Mouse (Mus musculus) CH12F3 (cell line): ENCODE results near the gene Gm6993.

Source experiments
- in situ Hi-C: fragments of 300-500 bp; cut with MboI; formaldehyde crosslinking; loops from 2 replicates; pipeline ENCODE4 v1.14.3; 2020; ENCODE audit warnings: low sequenced_read_pairs

The Gm6993 gene

DNA sequence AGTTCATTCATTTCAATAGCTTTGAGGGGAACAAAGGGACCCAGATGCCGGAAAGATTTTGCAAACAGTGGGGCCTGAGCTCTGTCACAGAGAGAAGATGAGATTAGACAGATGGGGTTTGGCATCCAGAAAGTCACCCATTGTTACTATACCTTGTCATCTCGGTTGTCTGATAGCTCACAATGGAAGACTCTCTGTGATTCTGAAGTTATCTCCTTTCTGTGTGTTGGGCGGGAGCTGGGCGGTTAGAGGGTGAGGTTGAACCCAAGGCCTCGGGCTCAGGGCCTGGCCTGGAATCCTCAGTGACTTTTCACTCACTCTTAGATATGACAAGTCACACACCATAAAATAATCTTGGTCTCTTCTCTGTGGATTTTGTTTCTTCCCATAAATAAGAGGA is 30.2 kb downstream of the Gm6993 start:
- in situ Hi-C loops, result no loop called here

DNA sequence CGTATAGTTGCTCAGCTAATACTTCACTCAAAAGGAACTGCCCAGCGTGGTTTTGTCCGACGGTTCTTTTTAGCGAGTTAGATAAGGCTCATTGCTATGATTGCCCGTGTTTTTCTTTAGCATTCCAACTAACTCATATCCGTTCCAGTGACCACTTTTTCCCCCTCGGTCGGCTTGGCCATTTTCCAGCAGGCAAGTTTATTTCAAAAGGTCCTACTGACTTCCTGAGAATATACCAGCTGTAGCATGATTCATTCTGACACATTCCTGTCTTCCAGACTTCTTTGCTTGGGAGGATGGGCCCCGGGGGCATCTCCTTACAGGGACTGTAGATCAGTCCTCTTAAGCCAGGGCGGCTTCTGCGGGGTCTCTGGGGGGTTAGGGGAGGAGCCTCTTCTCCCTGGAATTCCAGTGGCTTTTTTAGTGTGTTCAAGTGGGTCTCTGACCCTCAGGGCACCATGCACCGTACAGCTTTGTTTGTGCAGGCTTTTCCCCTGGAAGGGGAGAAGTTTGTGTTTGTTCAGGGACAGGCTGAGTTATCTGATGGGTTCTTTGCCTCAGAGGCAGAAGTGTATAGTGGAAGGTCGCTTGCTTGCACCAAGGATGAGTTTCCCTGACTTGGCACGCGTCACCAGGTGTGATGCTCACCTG is 30.9 kb downstream of the Gm6993 start:
- in situ Hi-C loops, result no loop called here

DNA sequence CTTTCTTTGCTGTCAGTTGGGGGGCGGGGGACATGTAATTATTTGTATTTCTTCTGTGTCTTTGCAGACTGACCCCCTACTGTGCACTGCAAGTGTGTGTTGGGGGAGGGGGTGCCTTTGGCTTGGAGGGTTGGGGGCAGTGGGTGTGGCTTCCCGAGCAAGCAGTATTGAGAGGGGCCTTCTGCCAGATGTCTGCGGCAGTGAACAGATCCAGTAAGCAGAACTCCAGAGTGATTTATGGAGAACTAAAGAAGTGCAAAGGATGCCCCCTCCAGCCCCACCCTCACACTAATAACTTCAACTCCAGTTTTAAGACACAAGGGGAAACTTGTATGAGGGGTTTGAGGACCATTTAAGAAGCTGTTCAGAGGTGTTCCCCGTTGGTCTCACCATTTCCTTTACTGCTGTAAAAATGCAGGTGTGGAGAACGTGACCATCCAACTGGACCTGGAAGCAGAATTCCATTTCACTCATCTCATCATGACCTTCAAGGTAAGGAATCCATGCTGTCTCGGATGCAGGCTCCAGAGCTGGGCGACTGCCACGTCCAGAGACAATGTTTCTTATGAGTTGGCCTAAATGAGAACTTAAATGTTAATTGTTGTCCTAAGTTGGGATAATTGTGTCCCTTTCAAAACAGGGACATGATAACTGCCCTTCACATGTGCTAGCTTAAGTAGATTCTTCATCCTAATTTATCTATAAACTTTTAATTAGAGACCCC is 31.6 kb downstream of the Gm6993 start:
- in situ Hi-C loops, result no loop called here

DNA sequence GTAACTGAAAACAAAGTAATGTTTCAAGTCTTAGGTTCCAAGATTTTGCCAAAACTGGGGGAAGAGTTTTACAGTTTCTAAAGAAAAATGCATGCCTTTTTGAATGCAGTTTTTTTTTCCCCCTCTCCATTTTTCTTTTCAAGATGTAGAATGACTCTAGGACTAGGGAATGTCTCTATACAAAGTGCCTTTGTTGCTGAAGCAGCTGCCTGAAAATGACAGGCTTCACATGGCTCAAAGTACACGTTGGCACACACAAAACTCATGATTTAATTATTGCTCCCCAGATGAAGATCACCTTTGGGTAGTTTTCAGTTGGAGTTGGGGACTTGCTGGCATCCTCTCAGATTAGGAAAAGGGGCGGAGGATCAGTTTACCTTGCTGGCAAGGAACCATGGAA is 32.3 kb downstream of the Gm6993 start:
- in situ Hi-C loops, result no loop called here

DNA sequence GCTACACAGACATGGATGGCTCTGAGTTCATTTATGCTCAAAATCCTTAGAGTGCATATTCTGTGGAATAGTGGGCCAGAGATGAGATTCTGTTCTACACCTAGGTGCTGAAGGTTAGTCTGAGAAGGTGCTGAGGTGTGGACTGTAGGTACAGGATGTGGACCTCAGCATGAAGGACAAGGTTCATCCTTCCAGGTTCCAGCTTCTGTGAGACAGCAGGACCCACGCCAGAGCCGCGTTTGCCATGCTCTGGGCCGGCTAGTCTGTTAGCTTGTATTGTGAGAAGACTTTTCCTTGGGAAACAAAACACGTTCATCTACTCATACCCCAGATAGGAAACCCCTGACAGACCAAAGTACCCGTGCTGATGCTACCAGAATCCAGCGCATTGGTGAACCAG is 33.1 kb downstream of the Gm6993 start:
- in situ Hi-C loops, result no loop called here

DNA sequence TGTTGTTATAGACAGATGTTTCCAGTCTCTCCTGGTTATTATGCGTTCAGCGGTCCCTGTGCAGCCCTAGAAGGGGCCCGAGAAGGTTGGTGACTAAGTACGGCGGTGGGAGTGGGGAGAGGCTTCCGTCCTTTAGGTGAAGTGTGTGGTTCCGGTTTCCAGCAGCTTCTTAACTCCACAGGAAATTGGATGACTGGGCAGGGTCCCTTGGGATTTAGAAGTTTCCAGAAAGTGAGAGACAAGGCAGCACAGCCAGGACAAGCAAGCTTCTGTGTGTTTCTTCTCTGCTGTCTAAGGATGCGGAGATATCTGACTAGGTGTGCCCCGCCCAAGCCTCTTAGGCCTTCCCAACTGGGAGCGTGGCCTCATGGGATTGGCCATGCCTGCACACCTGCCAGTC is 34.8 kb downstream of the Gm6993 start:
- in situ Hi-C loops, result no loop called here

DNA sequence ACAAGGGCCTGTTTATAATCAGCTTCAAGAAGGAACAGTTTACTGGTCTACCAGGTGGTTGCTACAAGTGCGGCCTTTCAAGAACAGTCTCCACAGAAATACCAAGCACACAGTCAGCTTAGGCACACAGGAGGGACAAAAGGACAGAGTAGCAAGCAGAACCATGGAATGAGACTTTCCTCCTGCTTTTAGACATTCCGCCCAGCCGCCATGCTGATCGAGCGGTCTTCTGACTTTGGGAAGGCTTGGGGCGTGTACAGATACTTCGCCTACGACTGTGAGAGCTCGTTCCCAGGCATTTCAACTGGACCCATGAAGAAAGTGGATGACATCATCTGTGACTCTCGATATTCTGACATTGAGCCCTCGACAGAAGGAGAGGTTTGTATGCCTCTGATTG is 37.7 kb downstream of the Gm6993 start:
- in situ Hi-C loops, result no loop called here

DNA sequence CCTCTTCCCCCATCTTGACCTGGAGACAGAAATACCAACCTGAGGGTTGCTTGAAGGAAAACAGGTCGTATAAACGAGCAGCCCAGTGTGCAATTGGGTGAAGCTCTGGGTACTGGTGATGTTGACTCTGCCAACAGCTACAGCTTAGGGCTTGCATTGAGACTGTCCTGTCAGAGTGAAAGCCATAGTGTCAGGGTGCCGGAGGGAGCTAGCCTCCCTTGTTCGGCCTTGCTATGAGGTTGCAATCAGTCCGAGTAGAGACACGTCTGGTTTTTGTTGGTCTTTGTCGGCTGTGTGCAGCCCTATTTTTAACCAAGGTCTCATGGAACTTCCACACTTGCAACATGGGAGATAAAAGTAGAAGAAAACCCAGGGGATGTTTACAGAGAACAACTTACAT is 39.7 kb downstream of the Gm6993 start:
- in situ Hi-C loops, result no loop called here

DNA sequence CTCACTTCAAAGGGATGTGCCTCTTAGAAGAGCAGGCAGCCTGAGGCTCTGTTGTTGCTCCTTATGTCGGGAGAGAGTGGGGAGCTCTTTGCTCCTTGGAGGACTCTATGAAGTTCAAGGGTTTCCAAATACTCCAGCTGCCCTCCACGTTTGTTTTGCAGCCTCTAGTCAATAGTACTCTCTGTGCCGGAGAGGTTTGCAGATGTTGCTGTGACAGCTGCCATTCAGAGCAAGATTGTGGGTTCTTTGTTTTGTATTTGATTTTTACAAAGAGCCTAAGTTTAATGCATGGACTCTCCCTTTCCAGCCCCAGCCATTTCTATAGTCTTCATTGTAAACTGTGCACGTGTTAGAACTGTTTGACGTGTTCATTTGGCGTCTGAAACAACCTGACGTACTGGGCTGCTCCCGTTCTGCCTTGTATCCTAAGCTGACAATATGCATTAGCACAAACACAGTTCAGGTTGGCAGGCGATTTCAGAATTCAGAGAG is 40.6 kb downstream of the Gm6993 start:
- in situ Hi-C loops, result no loop called here

DNA sequence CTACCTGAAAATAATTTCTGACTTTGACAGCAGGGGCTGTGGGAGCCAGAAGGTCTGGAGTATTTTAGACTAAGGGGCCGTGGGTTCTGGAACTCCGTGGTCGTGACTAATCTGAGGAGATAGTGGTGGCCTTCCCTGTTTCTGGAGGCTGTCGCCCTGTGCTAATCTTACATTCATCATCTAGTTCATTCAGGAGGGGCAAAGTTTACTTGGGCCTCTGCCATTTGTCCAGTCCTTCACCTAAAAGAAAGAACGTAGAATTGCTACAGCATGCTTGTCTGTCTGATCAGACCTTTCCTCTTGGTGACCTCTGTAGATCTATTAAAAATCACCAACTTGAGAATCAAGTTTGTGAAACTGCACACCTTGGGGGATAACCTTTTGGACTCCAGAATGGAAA is 41.7 kb downstream of the Gm6993 start:
- in situ Hi-C loops, result no loop called here

DNA sequence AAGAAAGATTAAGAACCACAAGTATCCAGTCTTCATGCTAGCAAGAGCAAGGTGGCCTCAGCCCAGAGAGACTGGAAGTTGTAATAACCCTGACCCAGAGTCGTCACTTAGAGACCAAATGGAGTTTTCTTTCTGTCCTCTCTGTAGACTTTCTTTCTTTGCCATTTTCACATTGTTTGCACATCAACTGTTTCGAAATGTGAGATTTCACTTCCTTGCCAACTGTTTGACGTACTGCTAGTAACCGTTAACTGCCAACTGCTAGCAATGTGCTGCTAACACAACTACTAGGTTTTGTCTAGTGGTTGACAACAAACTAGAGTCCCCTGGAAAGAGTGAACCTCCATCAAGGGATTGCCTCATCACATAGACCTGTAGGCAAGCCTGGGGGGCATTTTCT is 42.6 kb downstream of the Gm6993 start:
- in situ Hi-C loops, result no loop called here

DNA sequence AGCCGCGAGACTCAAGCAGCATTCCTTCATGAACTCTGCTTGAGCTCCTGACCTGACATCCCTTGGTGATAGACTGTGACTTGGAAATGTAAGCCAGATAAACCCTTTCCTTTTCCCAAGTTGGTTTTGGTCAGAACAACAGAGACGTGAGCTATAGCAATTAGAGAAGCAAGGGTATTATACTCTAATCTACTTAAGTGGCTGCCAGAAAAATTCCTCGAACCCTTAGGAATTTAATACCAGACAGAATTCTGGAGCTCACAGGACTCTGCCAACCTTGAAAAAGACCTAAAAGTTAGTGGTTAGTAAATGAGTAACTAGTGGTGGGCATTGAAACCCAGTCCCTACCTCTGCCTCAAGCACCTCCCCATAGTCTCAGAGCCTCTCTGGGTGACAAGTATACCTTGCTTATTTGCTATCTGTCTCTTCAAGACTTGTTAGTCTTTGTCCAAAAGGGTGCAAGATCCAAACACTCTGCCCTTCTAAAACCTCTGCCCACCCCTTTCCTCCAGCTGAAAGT is 43.1 kb downstream of the Gm6993 start:
- in situ Hi-C loops, result no loop called here

DNA sequence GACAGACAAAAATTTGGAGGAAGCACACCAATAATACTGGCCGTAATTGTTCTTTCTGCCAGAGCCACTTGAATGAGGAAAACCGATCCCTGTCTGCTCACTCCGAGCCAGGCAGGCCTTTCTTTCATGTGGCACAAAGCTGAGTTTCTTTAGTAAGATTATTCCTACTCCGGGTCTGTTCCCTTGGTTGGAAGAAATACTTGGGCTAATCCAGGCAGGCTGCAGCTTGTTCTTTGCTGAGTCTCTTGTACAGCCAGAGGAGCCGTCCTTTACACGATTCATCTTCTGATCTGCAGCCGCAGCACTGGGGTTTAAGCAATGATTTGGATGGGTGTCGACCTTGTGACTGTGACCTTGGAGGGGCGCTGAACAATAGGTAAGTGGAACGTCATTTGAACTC is 48.5 kb downstream of the Gm6993 start:
- in situ Hi-C loops, result no loop called here
